Mouse (Mus musculus): ENCODE measurements around the gene Nkx1-2. TPM values are rescaled to one million over a fixed set of nuclear protein-coding genes. Genes with fewer than 3 reads are reported as not detected.

Nkx1-2 gene
- polyA plus RNA-seq, 1 experiment from 2014 or later, result 0.32 TPM

GRCm38 (mm10) chr7:132610468-132611318, 11.3 kb upstream of the Nkx1-2 start, which contains the start of gene Lhpp:
Gene Lhpp, plus strand, starts transcription at chr7:132610638.
- H3K9ac ChIP-seq (replicated peaks; ENCODE audit: low read depth, low read length), result peak within 1 kb of the TSS; percentile 52
- peak within 1 kb of the TSS; percentile 52 for H3K4me3 ChIP-seq (ENCODE audit: low read depth, low read length)
- H3K9me3 ChIP-seq (ENCODE audit: control insufficient read depth, low read length), result no peaks in the 10 kb centered on the region
- no peaks in the 10 kb centered on the region for H3K36me3 ChIP-seq (ENCODE audit: control insufficient read depth, insufficient read depth, low read length)
- H3K4me2 ChIP-seq (ENCODE audit: low read depth, low read length), result peak within 1 kb of the TSS; percentile 71
- WGBS, result 8% methylated on average over 44 of the region's 44 CpGs
- no peaks in the 10 kb centered on the region; the same call in 1 of the 2 replicates for H3K4me1 ChIP-seq (ENCODE audit: control insufficient read depth, insufficient read depth, low read length)
- ATAC-seq (ENCODE audit: low read depth), result peak; percentile 90
- H3K27me3 ChIP-seq (ENCODE audit: control insufficient read depth, insufficient read depth, low read length), result no peaks in the 10 kb centered on the region
- H3K27ac ChIP-seq (ENCODE audit: low read depth, low read length), result 0 out of 2 replicates have a peak within 1 kb of the TSS, but pooled peaks have one; percentile 60

DNA sequence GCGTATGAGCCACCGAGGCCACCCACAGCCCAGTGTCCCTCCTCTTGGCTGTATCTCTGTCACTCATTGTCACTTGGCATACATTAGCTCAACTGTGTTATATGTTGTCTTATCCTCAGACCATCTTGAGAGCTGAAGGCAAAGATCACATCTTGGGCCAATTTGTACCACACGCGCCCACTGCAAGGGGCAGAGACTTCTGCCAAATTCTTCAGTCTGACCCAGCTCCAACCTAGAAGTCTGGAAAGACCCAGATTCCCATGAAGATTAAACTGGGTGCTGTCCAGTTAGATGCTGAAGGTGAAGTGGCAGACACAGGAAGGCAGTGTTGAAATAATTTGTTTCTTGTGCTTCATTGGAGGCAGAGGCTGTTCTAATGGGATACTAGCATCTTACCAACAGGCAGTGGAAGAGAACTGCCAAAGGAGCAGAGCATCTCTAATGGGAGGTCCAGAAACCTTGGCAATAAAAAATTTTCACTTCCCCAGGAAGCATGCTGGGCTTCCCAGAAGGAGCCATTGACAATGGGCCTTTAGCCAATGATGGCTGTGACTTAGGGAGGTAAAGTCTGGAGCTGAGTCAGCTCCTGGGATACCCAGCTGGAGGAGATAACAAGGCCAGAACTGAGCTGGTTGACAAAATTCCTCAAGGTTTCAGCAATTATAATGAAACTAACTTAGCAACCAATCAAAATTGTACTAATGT, 9.0 kb upstream of the Nkx1-2 start:
- no peaks in the 10 kb centered on the region for H3K36me3 ChIP-seq (ENCODE audit: control insufficient read depth, insufficient read depth, low read length)
- H3K27ac ChIP-seq (ENCODE audit: low read depth, low read length), result no peak overlapping the region
- WGBS, result 96% methylated on average over 4 of the region's 4 CpGs
- H3K4me1 ChIP-seq (ENCODE audit: control insufficient read depth, insufficient read depth, low read length), result no peaks in the 10 kb centered on the region; the same call in 1 of the 2 replicates
- H3K9ac ChIP-seq (replicated peaks; ENCODE audit: low read depth, low read length), result no peak overlapping the region
- no peaks in the 10 kb centered on the region for H3K27me3 ChIP-seq (ENCODE audit: control insufficient read depth, insufficient read depth, low read length)
- H3K9me3 ChIP-seq (ENCODE audit: control insufficient read depth, low read length), result no peaks in the 10 kb centered on the region
- ATAC-seq (ENCODE audit: low read depth), result no peak
- H3K4me3 ChIP-seq (ENCODE audit: low read depth, low read length), result no peak overlapping the region
- H3K4me2 ChIP-seq (ENCODE audit: low read depth, low read length), result no peak overlapping the region

- no peak overlapping the region for H3K4me3 ChIP-seq (ENCODE audit: low read depth, low read length)
- H3K9me3 ChIP-seq (ENCODE audit: control insufficient read depth, low read length), result no peaks in the 10 kb centered on the region
- no peaks in the 10 kb centered on the region; the same call in 1 of the 2 replicates for H3K27me3 ChIP-seq (ENCODE audit: control insufficient read depth, insufficient read depth, low read length)
- no peak overlapping the region for H3K4me2 ChIP-seq (ENCODE audit: low read depth, low read length)
- no peak overlapping the region for H3K9ac ChIP-seq (replicated peaks; ENCODE audit: low read depth, low read length)
- H3K4me1 ChIP-seq (ENCODE audit: control insufficient read depth, insufficient read depth, low read length), result no peaks in the 10 kb centered on the region; the same call in 1 of the 2 replicates
- no peaks in the 10 kb centered on the region for H3K36me3 ChIP-seq (ENCODE audit: control insufficient read depth, insufficient read depth, low read length)
- 69% methylated on average over 5 of the region's 5 CpGs for WGBS
- no peak overlapping the region for H3K27ac ChIP-seq (ENCODE audit: low read depth, low read length)
- ATAC-seq (ENCODE audit: low read depth), result no peak
Observed at GRCm38 (mm10) chr7:132605689-132606088, 6.3 kb upstream of the Nkx1-2 start.

DNA sequence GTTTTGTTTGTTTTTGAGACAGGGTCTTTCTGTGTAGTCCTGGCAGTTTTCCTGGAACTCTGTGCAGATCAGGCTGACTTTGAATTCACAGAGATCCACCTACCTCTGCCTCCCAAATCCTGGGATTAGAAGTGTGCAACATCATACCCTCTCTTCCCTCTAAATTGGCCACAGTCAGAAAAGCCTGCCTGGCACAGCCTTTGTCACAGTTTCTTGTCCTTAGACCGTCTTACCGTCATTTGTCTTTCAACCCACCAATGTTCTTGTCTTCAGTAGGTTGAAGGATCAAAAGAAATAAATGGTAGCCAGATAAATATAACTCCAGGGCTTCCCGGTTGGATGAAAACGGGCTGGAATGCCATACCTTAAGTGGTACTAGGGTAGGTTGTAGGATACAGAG, 5.3 kb upstream of the Nkx1-2 start:
- ATAC-seq (ENCODE audit: low read depth), result no peak
- Histone ChIP-seq H3K36me3 (ENCODE audit: control insufficient read depth, insufficient read depth, low read length) (no peaks in the 10 kb centered on the region), H3K9me3 (ENCODE audit: control insufficient read depth, low read length) (no peaks in the 10 kb centered on the region), H3K27me3 (ENCODE audit: control insufficient read depth, insufficient read depth, low read length) (peaks cover 7% of the 10 kb centered on the region), H3K4me3 (ENCODE audit: low read depth, low read length) (no peak overlapping the region), H3K9ac (replicated peaks; ENCODE audit: low read depth, low read length) (no peak overlapping the region), H3K4me2 (ENCODE audit: low read depth, low read length) (no peak overlapping the region), H3K27ac (ENCODE audit: low read depth, low read length) (no peak overlapping the region), H3K4me1 (ENCODE audit: control insufficient read depth, insufficient read depth, low read length) (peaks cover under 1% of the 10 kb centered on the region; the same call in 1 of the 2 replicates)
- 87% methylated on average over 4 of the region's 4 CpGs for WGBS

GRCm38 (mm10) chr7:132600926-132601325, 1.5 kb upstream of the Nkx1-2 start:
- H3K36me3 ChIP-seq (ENCODE audit: control insufficient read depth, insufficient read depth, low read length), result no peaks in the 10 kb centered on the region
- no peak overlapping the region for H3K4me2 ChIP-seq (ENCODE audit: low read depth, low read length)
- peaks cover 33% of the 10 kb centered on the region for H3K27me3 ChIP-seq (ENCODE audit: control insufficient read depth, insufficient read depth, low read length)
- WGBS, result 9% methylated on average over 8 of the region's 8 CpGs
- no peak overlapping the region for H3K9ac ChIP-seq (replicated peaks; ENCODE audit: low read depth, low read length)
- no peak overlapping the region for H3K4me3 ChIP-seq (ENCODE audit: low read depth, low read length)
- no peak for ATAC-seq (ENCODE audit: low read depth)
- peaks cover 19% of the 10 kb centered on the region for H3K4me1 ChIP-seq (ENCODE audit: control insufficient read depth, insufficient read depth, low read length)
- no peak overlapping the region for H3K27ac ChIP-seq (ENCODE audit: low read depth, low read length)
- no peaks in the 10 kb centered on the region for H3K9me3 ChIP-seq (ENCODE audit: control insufficient read depth, low read length)

DNA sequence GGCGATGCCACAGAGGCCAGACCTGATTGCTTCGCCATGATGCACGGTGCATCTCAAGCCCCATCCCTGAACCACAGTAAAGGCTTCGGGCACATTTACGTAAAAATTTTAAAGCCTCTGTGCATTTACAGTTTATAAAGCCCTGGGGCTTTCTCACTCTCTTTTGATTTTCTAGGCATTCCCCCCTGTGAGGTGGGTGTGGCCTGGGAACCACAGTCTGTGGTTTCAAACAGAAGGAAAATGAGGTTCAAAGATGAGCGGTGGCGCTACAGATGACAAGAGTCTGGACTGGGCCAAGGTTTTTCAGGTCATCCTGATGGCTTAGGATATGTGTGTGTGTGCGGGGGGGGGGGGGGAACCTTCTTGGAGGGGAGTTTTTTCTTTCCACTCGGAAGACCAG, 589 bp upstream of the Nkx1-2 start:
- ATAC-seq (ENCODE audit: low read depth), result 0 out of 2 replicates have a peak, but pooled peaks have one; percentile 16
- H3K9me3 ChIP-seq (ENCODE audit: control insufficient read depth, low read length), result no peaks in the 10 kb centered on the region
- peaks cover 38% of the 10 kb centered on the region for H3K27me3 ChIP-seq (ENCODE audit: control insufficient read depth, insufficient read depth, low read length)
- 4% methylated on average over 9 of the region's 9 CpGs for WGBS
- H3K27ac ChIP-seq (ENCODE audit: low read depth, low read length), result no peak overlapping the region
- H3K9ac ChIP-seq (replicated peaks; ENCODE audit: low read depth, low read length), result no peak overlapping the region
- H3K4me2 ChIP-seq (ENCODE audit: low read depth, low read length), result peak overlapping the region; percentile 57
- H3K36me3 ChIP-seq (ENCODE audit: control insufficient read depth, insufficient read depth, low read length), result no peaks in the 10 kb centered on the region
- peak overlapping the region; percentile 27 for H3K4me3 ChIP-seq (ENCODE audit: low read depth, low read length)
- peaks cover 19% of the 10 kb centered on the region for H3K4me1 ChIP-seq (ENCODE audit: control insufficient read depth, insufficient read depth, low read length)

DNA sequence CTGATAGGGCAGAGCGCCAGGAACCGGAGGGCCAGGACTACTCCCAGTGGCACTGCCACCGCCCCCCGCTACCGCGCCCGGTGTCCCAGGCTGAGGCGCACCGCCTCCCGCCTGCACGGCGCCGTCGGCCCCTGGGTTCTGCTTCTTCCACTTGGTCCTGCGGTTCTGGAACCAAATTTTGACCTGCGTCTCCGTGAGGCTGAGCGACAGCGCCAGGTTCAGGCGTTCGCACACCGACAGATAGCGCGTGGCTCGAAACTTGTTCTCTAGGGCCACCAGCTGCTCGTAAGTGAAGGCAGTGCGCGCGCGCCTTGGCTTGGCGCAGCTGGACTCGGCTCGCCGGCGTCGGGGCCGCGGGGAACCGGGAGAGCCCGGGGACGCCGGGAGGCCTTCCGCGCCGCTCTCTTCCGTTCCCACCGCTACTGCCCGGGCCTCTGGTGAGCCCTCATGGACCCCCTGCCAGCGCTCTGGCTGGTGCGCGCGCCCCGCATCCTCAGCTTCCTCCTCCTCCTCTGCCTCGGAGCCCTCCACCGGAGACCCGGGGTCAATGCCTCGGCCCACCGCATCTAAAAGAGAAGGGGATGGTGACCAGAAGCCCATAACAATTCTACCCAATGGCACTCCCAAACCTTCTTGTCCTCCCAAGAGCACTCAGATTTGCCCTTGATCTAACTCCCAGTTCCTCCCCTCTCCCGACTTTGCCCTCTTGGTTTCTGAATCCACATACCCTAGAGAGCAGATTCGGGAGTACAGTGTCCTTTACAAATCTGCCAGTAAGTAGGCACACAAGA, 2.0 kb downstream of the Nkx1-2 start:
- Histone ChIP-seq H3K4me2 (ENCODE audit: low read depth, low read length) (peak overlapping the region; percentile 77), H3K36me3 (ENCODE audit: control insufficient read depth, insufficient read depth, low read length) (no peaks in the 10 kb centered on the region), H3K4me3 (ENCODE audit: low read depth, low read length) (peak overlapping the region; percentile 41), H3K9me3 (ENCODE audit: control insufficient read depth, low read length) (no peaks in the 10 kb centered on the region), H3K4me1 (ENCODE audit: control insufficient read depth, insufficient read depth, low read length) (peaks cover 19% of the 10 kb centered on the region), H3K9ac (replicated peaks; ENCODE audit: low read depth, low read length) (no peak overlapping the region), H3K27me3 (ENCODE audit: control insufficient read depth, insufficient read depth, low read length) (peaks cover 38% of the 10 kb centered on the region), H3K27ac (ENCODE audit: low read depth, low read length) (no peak overlapping the region)
- ATAC-seq (ENCODE audit: low read depth), result no peak
- WGBS, result under 1% methylated on average over 60 of the region's 60 CpGs

DNA sequence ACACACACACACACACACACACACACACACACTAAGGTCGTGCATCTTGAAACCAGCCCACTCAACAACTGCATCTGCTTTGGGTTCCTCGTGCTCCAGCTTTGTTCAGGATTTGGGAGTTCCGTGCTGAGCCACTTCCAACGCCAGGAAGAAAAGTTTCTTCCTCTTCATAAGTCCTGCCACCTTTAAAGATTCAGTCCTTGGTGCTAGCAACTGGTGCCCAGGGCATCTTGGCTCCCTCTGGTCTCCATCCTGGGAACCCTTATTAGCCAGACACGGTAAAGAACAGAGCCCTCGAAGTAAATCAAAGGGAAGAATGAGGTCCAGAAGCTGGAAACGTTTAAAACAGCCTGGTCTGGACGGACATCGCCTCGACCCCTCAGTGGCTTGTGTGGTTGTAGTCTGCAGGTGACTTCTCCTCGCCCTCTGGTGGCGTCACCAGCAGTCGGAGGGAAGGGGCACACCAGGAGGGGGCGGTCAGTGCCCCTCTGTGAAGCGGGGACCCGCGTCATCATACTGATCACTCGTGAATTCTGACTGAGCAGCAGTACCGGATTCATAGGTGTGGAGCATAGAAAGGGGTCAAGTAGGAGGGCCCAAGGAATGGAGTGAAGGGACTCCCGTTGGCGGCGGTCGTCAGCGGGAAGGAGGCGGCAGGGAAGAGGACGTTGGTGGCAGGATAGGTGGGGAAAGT, 2.7 kb downstream of the Nkx1-2 start:
- H3K36me3 ChIP-seq (ENCODE audit: control insufficient read depth, insufficient read depth, low read length), result no peaks in the 10 kb centered on the region
- H3K27ac ChIP-seq (ENCODE audit: low read depth, low read length), result no peak overlapping the region
- H3K9ac ChIP-seq (replicated peaks; ENCODE audit: low read depth, low read length), result no peak overlapping the region
- H3K9me3 ChIP-seq (ENCODE audit: control insufficient read depth, low read length), result no peaks in the 10 kb centered on the region
- H3K4me3 ChIP-seq (ENCODE audit: low read depth, low read length), result peak overlapping the region; percentile 41
- 7% methylated on average over 26 of the region's 26 CpGs for WGBS
- H3K4me2 ChIP-seq (ENCODE audit: low read depth, low read length), result peak overlapping the region; percentile 77
- peaks cover 19% of the 10 kb centered on the region for H3K4me1 ChIP-seq (ENCODE audit: control insufficient read depth, insufficient read depth, low read length)
- H3K27me3 ChIP-seq (ENCODE audit: control insufficient read depth, insufficient read depth, low read length), result peaks cover 38% of the 10 kb centered on the region
- no peak; the same call in 1 of the 2 replicates for ATAC-seq (ENCODE audit: low read depth)

Measured in neural tube, embryonic 14.5 days (tissue).